Mouse (Mus musculus) neural tube, embryonic 15.5 days (tissue): ENCODE measurements around the gene Phf20. TPM values are rescaled to one million over a fixed set of nuclear protein-coding genes. Genes with fewer than 3 reads are reported as not detected.
A peak's percentile ranks its signal among the peaks of the same experiment; 100 is the strongest.

Experiments
- ATAC-seq: fragments of 200-750 bp; cut with Nextera tagmentation; 2 replicates; pipeline ENCODE4 v1.8.0; 2017; ENCODE audit warnings: mild to moderate bottlenecking, moderate TSS enrichment, moderate library complexity; ENCODE audit not compliant: low FRiP score
- H3K27ac ChIP-seq: fragments of 300-500 bp; sonication (generic); replicated peaks from 2 replicates; pipeline ENCODE4 v1.5.1; 2015; ENCODE audit warnings: mild to moderate bottlenecking, inconsistent platforms
- H3K27me3 ChIP-seq: fragments of 300-500 bp; sonication (generic); replicated peaks from 2 replicates; pipeline ENCODE4 v1.6.1; 2015; ENCODE audit warnings: inconsistent platforms
- H3K36me3 ChIP-seq: fragments of 300-500 bp; sonication (generic); 2 replicates; pipeline ENCODE4 v1.6.1; 2015; ENCODE audit warnings: inconsistent platforms
- H3K4me1 ChIP-seq: fragments of 300-500 bp; sonication (generic); 2 replicates; pipeline ENCODE4 v1.6.1; 2015; ENCODE audit warnings: inconsistent platforms
- H3K4me2 ChIP-seq: fragments of 300-500 bp; sonication (generic); 2 replicates; pipeline ENCODE4 v1.6.1; 2015; ENCODE audit warnings: inconsistent platforms, mild to moderate bottlenecking, moderate library complexity
- H3K4me3 ChIP-seq: fragments of 300-500 bp; sonication (generic); replicated peaks from 2 replicates; pipeline ENCODE4 v1.5.1; 2015; ENCODE audit warnings: mild to moderate bottlenecking, inconsistent platforms
- H3K9ac ChIP-seq: fragments of 300-500 bp; sonication (generic); replicated peaks from 2 replicates; pipeline ENCODE4 v1.6.1; 2015; ENCODE audit warnings: mild to moderate bottlenecking, inconsistent platforms
- H3K9me3 ChIP-seq: fragments of 300-500 bp; sonication (generic); replicated peaks from 2 replicates; pipeline ENCODE4 v1.6.1; 2016; ENCODE audit warnings: inconsistent platforms
- WGBS: fragments of 180-500 bp; shearing (Covaris S2); methylation state at CpG from one replicate; pipeline ENCODE4 v1.1.7; 2015; ENCODE audit warnings: mixed read lengths; 5-methylcytosine and 5-hydroxymethylcytosine counted together
- polyA plus RNA-seq: library from polyadenylated mRNA; unstranded; fragments of >200 nt; fragmentation: Nextera tagmentation; extraction: Ambion mirVana; gene quantifications from 2 replicates; pipeline ENCODE4 v1.2.1, GENCODE M21; 2015

Phf20 gene
- polyA plus RNA-seq, 1 experiment from 2014 or later: 130 TPM

DNA sequence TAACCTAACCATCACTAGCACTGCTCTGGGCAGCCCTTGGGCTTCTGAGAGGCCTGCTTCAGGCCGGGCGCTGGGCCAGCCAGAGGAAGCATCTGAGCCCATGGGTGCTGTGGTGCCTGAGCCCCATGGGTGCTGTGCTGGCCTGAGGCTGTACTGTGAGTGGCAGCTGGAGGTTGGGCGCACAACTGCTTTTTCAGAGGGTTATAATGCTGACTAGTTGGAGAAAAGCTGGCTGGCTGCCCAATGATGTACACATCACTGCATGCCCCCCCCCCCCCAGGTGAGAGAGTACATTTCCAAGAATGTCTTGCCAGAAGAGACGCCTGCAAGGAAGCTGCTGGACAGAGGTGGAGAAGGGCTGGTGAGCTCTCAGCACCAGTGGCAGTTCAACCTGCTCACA is 108.1 kb downstream of the Phf20 start:
- no peaks in the 10 kb centered on the region for H3K27me3 ChIP-seq
- 87% methylated on average over 4 of the region's 4 CpGs for WGBS
- no peak for ATAC-seq
- H3K9me3 ChIP-seq: no peaks in the 10 kb centered on the region
- no peak overlapping the region for H3K9ac ChIP-seq
- no peak overlapping the region for H3K27ac ChIP-seq
- H3K4me3 ChIP-seq: no peak overlapping the region
- H3K4me2 ChIP-seq: no peak overlapping the region
- no peaks in the 10 kb centered on the region for H3K4me1 ChIP-seq
- peaks cover 51% of the 10 kb centered on the region for H3K36me3 ChIP-seq

DNA sequence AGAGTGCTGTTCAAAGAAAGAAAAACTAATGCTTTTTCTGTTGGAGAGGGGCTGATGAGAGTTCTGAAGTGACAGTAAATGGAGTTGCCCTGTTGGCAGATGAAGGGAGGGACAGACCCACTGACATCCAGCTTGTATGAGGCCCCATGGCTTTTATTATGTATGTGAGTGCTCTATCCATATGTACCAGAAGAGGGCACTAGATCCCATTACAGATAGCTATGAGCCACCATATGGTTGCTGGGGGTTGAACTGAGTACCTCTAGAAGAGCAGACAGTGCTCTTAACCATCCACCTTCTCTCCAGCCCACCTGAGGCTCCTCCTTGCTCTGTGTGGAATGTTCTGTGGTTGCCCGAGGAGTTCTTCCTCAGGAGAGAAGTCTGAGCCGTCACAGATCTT is 109.6 kb downstream of the Phf20 start:
- Histone ChIP-seq H3K27ac (no peak overlapping the region), H3K4me3 (no peak overlapping the region), H3K9me3 (no peaks in the 10 kb centered on the region), H3K4me1 (peaks cover 4% of the 10 kb centered on the region; the same call in 1 of the 2 replicates), H3K9ac (no peak overlapping the region), H3K4me2 (no peak overlapping the region), H3K27me3 (no peaks in the 10 kb centered on the region), H3K36me3 (peaks cover 42% of the 10 kb centered on the region)
- 88% methylated on average over 2 of the region's 2 CpGs for WGBS
- ATAC-seq: no peak

DNA sequence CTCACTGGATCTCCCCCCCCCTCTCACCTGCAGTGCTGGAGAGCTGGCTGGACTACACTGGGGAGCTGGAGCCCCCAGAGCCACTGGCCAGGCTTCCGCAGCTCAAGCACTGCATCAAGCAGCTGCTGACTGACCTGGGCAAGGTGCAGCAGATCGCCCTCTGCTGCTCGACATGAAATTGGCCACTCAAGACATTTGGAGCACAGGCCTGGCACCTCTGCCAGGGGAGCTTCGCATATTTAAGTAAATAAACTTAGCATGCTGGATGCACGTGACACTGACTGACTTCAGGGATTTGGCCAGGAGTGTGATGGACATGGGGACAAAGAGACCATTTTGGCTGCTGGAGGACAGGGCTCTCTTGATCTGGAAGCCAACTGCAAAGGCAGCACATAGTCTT is 111.0 kb downstream of the Phf20 start:
- no peak overlapping the region for H3K9ac ChIP-seq
- H3K4me2 ChIP-seq: no peak overlapping the region
- no peak overlapping the region for H3K4me3 ChIP-seq
- whole genome bisulfite sequencing: 58% methylated on average over 5 of the region's 5 CpGs
- ATAC-seq: no peak
- H3K36me3 ChIP-seq: peaks cover 38% of the 10 kb centered on the region
- H3K9me3 ChIP-seq: no peaks in the 10 kb centered on the region
- H3K4me1 ChIP-seq: peaks cover 10% of the 10 kb centered on the region
- no peak overlapping the region for H3K27ac ChIP-seq
- no peaks in the 10 kb centered on the region for H3K27me3 ChIP-seq

DNA sequence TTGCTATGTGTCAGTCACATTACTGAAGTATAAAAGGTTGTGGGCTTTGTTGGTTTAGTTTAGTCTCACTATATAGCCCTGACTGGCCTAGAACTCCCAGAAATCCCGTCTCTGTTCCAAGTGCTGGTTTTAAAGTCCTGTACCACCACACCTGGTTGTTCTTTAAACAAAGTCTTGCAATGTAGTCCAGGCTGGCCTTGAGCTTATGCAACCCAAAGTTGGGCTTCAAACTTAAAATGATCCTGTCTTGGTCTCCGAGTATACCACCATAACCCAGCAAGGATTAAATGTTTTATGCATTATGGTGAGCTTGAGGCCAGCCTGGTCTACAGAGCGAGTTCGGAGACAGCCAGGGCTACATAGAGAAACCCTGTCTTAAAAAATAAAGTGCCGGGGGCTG is 113.7 kb downstream of the Phf20 start:
- H3K9me3 ChIP-seq: no peaks in the 10 kb centered on the region
- H3K27me3 ChIP-seq: no peaks in the 10 kb centered on the region
- 96% methylated on average over 5 of the region's 5 CpGs for WGBS
- H3K4me3 ChIP-seq: no peak overlapping the region
- no peak overlapping the region for H3K9ac ChIP-seq
- peaks cover 13% of the 10 kb centered on the region for H3K36me3 ChIP-seq
- no peak overlapping the region for H3K4me2 ChIP-seq
- H3K27ac ChIP-seq: no peak overlapping the region
- no peak for ATAC-seq
- peaks cover 17% of the 10 kb centered on the region for H3K4me1 ChIP-seq

DNA sequence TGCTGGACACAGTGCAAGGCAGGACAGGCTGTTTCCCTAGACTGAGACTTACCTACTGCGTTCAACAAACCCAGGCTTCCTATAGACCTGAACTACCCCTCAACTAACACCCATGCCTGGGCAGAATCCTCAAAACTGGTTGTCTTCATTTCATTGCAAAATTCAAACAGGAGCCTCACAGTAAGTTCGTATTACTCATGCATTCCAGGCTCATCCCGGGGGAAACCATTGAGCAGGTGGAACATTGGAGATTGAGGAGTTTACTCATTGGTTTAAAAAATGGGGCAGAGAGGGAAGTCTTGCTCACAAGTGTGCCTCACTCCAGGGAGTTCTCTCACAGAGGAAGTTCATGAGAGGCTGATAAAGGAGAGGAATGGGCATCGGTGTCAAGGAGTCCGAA is 114.2 kb downstream of the Phf20 start:
- WGBS: 95% methylated on average over 5 of the region's 5 CpGs
- Histone ChIP-seq H3K9me3 (no peaks in the 10 kb centered on the region), H3K4me1 (peaks cover 17% of the 10 kb centered on the region)

DNA sequence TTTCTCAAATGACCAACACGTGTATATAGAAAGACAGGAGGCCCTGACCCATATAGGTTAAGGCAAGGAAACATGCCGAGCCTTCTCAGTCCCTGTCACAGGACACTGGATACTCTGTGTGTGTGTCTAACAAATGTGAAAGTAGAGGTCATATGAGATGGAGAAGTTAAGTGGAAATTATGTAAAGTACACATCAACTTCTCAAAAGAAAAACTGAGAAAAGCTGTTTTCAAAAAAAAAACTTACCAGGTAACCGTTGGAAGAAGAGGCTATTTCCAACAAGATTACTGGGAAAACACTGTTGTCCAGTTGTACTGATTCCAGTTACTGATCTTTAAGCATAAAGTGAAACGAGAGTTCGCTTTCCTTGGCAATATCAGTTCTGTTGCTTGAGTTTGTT is 114.7 kb downstream of the Phf20 start:
- WGBS: 92% methylated on average over 5 of the region's 5 CpGs
- peak overlapping the region; percentile 96; the same call in 1 of the 2 replicates for H3K27ac ChIP-seq
- H3K9me3 ChIP-seq: no peaks in the 10 kb centered on the region
- ATAC-seq: no peak
- H3K36me3 ChIP-seq: peaks cover 10% of the 10 kb centered on the region
- peaks cover 17% of the 10 kb centered on the region for H3K4me1 ChIP-seq
- peak overlapping the region; percentile 93; the same call in 1 of the 2 replicates for H3K4me3 ChIP-seq
- H3K9ac ChIP-seq: peak overlapping the region; percentile 94; the same call in 1 of the 2 replicates
- H3K27me3 ChIP-seq: no peaks in the 10 kb centered on the region
- H3K4me2 ChIP-seq: peak overlapping the region; percentile 85

More for the DNA sequence above, 114.2 kb downstream of the Phf20 start:
- ATAC-seq: no peak
- H3K4me2 ChIP-seq: no peak overlapping the region
- H3K27ac ChIP-seq: no peak overlapping the region
- no peak overlapping the region for H3K9ac ChIP-seq
- H3K4me3 ChIP-seq: no peak overlapping the region
- peaks cover 10% of the 10 kb centered on the region for H3K36me3 ChIP-seq
- H3K27me3 ChIP-seq: no peaks in the 10 kb centered on the region

DNA sequence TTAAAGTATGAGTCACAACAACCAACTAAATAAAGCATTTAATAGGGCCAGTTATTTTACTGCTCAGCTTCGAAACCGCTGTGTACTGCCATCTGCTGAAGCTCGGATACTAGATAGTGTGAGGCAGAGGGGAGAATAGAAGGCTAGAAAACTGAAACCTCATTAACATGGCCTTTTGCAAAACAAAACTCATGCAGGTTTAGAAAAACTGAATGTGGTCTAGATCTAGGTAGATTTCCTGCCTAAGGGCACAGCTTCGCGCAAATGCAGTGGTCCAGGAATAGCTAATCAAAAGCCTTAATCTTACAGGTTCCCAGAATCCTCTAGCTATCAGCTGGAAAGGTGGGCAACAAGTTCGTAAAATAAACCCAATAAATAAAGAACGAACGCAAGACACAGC is 115.2 kb downstream of the Phf20 start:
- ATAC-seq: no peak
- Histone ChIP-seq H3K36me3 (peaks cover 10% of the 10 kb centered on the region), H3K9me3 (no peaks in the 10 kb centered on the region), H3K4me2 (peak overlapping the region; percentile 85), H3K27me3 (no peaks in the 10 kb centered on the region), H3K4me3 (peak overlapping the region; percentile 93), H3K27ac (peak overlapping the region; percentile 96), H3K9ac (peak overlapping the region; percentile 94), H3K4me1 (peaks cover 17% of the 10 kb centered on the region)
- 14% methylated on average over 8 of the region's 8 CpGs for WGBS

DNA sequence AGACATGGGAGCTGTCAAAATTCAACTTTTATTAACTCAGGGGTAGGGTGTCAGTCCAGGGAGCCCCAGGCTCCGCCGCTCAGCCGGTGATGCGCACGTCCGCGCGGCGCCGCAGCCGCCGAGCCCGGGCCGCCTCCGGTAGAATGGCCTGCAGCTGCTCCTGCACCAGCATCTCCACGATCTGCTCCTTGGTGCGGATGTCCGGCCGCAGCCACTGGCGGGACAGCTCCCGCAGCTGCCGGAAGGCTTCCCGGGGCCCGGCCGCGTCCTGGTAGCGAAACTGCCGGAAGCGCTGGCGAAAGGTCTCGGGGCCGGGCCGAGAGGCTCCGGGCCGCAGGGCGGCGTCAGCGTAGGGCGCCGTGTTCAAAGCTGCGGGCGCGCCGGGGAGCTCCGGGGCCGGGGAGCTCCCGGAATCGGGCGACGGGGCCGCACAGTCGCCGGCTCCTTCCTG is 115.6 kb downstream of the Phf20 start:
- peak overlapping the region; percentile 94 for H3K9ac ChIP-seq
- H3K9me3 ChIP-seq: no peaks in the 10 kb centered on the region
- peak overlapping the region; percentile 85 for H3K4me2 ChIP-seq
- H3K36me3 ChIP-seq: peaks cover 10% of the 10 kb centered on the region
- WGBS: under 1% methylated on average over 53 of the region's 53 CpGs
- peak overlapping the region; percentile 96 for H3K27ac ChIP-seq
- peak; percentile 51 for ATAC-seq
- H3K4me1 ChIP-seq: peaks cover 17% of the 10 kb centered on the region
- no peaks in the 10 kb centered on the region for H3K27me3 ChIP-seq
- peak overlapping the region; percentile 93 for H3K4me3 ChIP-seq

DNA sequence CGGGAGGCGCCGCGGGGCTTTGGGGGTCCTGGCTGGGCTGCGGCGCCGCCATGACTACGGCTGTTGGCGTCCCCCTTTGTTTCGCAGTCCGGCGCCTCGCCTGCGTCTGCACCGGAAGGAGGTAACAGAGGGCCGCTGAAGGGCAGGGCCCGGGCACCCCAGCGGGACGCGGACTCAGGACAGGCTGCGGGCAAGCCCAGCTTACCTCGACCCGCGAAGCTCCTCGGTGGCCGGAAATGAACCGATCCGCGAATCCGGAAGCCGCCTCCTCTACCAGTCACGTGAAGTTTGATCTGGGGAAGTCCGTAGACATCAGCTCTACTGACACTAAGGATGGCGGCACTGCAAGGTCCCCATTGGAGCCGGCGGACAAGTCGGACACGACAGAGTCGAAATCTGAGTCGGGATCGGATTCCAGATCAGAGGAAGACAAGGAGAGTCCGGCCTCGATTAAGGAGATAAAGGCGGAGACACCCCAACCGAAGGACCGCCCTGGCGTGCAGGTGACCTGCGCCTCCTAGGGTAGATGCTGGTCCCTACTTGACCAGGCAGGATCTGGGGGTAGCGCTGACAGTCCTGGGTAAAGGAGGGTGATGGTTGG is 116.1 kb downstream of the Phf20 start, which contains the start of the genes Cnbd2 and Scand1:
TSS of gene Cnbd2 (plus strand) at position 3 of the 601 bp plus-strand sequence.
TSS of gene Scand1 (minus strand) at position 408 of the 601 bp plus-strand sequence.
- Histone ChIP-seq H3K9ac (peak within 1 kb of the TSS; percentile 94), H3K27ac (peak within 1 kb of the TSS; percentile 96), H3K9me3 (no peaks in the 10 kb centered on the region), H3K4me2 (peak within 1 kb of the TSS; percentile 85), H3K4me3 (peak within 1 kb of the TSS; percentile 93), H3K36me3 (peaks cover 10% of the 10 kb centered on the region), H3K4me1 (peaks cover 17% of the 10 kb centered on the region), H3K27me3 (no peaks in the 10 kb centered on the region)
- under 1% methylated on average over 42 of the region's 49 CpGs for WGBS
- ATAC-seq: peak; percentile 94

DNA sequence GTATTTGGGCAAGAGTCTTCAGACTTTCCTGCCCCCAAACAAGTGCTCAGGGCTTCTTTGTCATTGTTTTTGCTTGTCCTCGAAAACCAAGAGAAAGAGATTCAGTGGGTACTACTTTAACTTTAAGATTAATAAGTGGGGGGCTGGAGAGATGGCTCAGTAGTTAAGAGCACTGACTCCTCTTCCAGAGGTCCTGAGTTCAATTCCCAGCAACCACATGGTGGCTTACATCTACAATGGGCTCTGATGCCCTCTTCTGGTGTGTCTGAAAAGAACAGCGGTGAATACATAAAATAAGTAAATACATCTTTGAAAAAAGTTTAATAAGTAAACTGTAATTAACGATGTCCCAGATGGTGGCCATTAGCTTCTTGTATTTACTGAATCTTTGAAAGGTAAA is 116.9 kb downstream of the Phf20 start:
- no peak for ATAC-seq
- H3K4me2 ChIP-seq: peak overlapping the region; percentile 85
- WGBS: 53% methylated on average over 3 of the region's 3 CpGs
- H3K4me3 ChIP-seq: peak overlapping the region; percentile 93
- H3K36me3 ChIP-seq: peaks cover 6% of the 10 kb centered on the region; the same call in 1 of the 2 replicates
- peak overlapping the region; percentile 96; the same call in 1 of the 2 replicates for H3K27ac ChIP-seq
- no peaks in the 10 kb centered on the region for H3K9me3 ChIP-seq
- H3K4me1 ChIP-seq: peaks cover 17% of the 10 kb centered on the region
- no peaks in the 10 kb centered on the region for H3K27me3 ChIP-seq
- H3K9ac ChIP-seq: peak overlapping the region; percentile 94; the same call in 1 of the 2 replicates

DNA sequence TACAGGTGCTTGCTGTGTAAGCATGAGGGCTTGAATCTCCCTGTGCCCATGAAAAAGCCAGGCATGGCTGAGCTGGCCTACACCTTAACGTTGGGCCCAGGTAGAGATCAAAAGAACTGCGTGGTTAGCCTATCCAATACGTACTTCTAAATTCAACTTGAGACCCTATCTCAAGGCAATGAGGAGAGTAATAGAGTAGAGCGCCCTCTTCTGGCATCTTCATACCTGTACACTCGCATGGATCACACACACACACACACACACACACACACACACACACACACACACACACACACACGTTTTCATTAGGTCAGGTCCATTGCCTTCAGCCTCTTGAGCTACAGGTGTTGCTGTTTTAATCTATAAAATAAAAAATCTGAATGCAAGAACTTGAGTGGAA is 118.5 kb downstream of the Phf20 start:
- WGBS: 97% methylated on average over 6 of the region's 6 CpGs
- H3K27me3 ChIP-seq: no peaks in the 10 kb centered on the region
- H3K9ac ChIP-seq: no peak overlapping the region
- no peak overlapping the region for H3K4me2 ChIP-seq
- H3K9me3 ChIP-seq: no peaks in the 10 kb centered on the region
- peaks cover 17% of the 10 kb centered on the region for H3K4me1 ChIP-seq
- no peak overlapping the region for H3K4me3 ChIP-seq
- ATAC-seq: no peak
- no peaks in the 10 kb centered on the region for H3K36me3 ChIP-seq
- no peak overlapping the region for H3K27ac ChIP-seq

DNA sequence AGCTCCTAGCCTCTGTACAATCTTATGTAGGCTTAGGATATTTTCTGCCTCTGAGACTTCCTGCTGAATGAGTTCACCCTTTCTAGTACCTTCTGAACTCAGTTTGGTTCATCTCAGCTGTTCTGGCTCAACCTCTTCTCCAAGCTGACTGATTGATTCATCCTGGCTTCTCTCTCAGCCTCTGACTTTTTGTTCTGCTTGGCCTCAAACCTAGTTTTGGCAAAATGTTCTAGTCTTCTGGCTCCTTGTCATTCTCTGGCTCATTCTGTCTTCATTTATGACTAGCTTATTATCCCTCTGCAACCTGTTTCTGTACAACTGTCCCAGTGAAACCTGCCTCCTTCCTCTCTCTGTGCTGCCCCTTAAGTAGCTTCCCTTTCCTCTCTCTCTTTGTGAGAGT is 122.2 kb downstream of the Phf20 start:
- H3K36me3 ChIP-seq: peaks cover 4% of the 10 kb centered on the region; the same call in 1 of the 2 replicates
- H3K4me3 ChIP-seq: no peak overlapping the region
- H3K27me3 ChIP-seq: no peaks in the 10 kb centered on the region
- no peak overlapping the region for H3K9ac ChIP-seq
- no peak overlapping the region for H3K27ac ChIP-seq
- no peak for ATAC-seq
- H3K4me2 ChIP-seq: no peak overlapping the region
- no peaks in the 10 kb centered on the region for H3K9me3 ChIP-seq
- H3K4me1 ChIP-seq: peaks cover 3% of the 10 kb centered on the region; the same call in 1 of the 2 replicates
